Mouse (Mus musculus) forebrain, postnatal 0 days (tissue): ENCODE results near the gene Ankfn1. TPM values are rescaled to one million over a fixed set of nuclear protein-coding genes. Genes with fewer than 3 reads are reported as not detected.

Source experiments
- ATAC-seq: fragments of 200-750 bp; cut with Nextera tagmentation; 2 replicates; pipeline ENCODE4 v1.8.0; 2017; ENCODE audit warnings: mild to moderate bottlenecking, moderate library complexity
- DNase-seq: peaks from one replicate; pipeline ENCODE4 v3.0.0-alpha.2; 2015
- H3K27ac ChIP-seq: fragments of 300-500 bp; sonication (generic); 2 replicates; pipeline ENCODE4 v1.5.1; 2014; ENCODE audit warnings: low read depth, mild to moderate bottlenecking, antibody characterized with exemption, low read length, moderate library complexity, mixed read lengths
- H3K27me3 ChIP-seq: fragments of 300-500 bp; sonication (generic); 2 replicates; pipeline ENCODE4 v1.6.1; 2014; ENCODE audit warnings: mild to moderate bottlenecking, low read length, mixed read lengths; ENCODE audit not compliant: insufficient read depth
- H3K36me3 ChIP-seq: fragments of 300-500 bp; sonication (generic); 2 replicates; pipeline ENCODE4 v1.6.1; 2014; ENCODE audit warnings: mild to moderate bottlenecking, moderate library complexity; ENCODE audit not compliant: insufficient read depth
- H3K4me1 ChIP-seq: fragments of 300-500 bp; sonication (generic); 2 replicates; pipeline ENCODE4 v1.6.1; 2014; ENCODE audit warnings: antibody characterized with exemption; ENCODE audit not compliant: insufficient read depth
- H3K4me2 ChIP-seq: fragments of 300-500 bp; sonication (generic); 2 replicates; pipeline ENCODE4 v1.6.1; 2014; ENCODE audit warnings: low read depth, mild to moderate bottlenecking, moderate library complexity
- H3K4me3 ChIP-seq: fragments of 300-500 bp; sonication (generic); 2 replicates; pipeline ENCODE4 v1.5.1; 2014; ENCODE audit warnings: low read depth, low read length, mixed read lengths
- H3K9ac ChIP-seq: fragments of 300-500 bp; sonication (generic); 2 replicates; pipeline ENCODE4 v1.6.1; 2014; ENCODE audit warnings: mild to moderate bottlenecking
- H3K9me3 ChIP-seq: fragments of 300-500 bp; sonication (generic); 2 replicates; pipeline ENCODE4 v1.6.1; 2016; ENCODE audit warnings: low read length
- CTCF ChIP-seq: sonication (generic); IDR thresholded peaks from 2 replicates; pipeline ENCODE4 v1.5.1; 2016; ENCODE audit warnings: antibody characterized with exemption, control low read depth, low read depth
- WGBS: fragments of 180-500 bp; shearing (Covaris S2); extraction: QIAGEN DNeasy Blood & Tissue Kit; methylation state at CpG from one replicate; pipeline ENCODE4 v1.1.7; 2014; 5-methylcytosine and 5-hydroxymethylcytosine counted together
- polyA plus RNA-seq: library from polyadenylated mRNA; unstranded; fragments of >200 nt; fragmentation: Nextera tagmentation; extraction: Ambion mirVana; gene quantifications from 2 replicates; pipeline ENCODE4 v1.2.1, GENCODE M21; 2015
- total RNA-seq: library from RNA; depleted of rRNA; stranded (reverse); fragments of >200 nt; gene quantifications from 2 replicates; pipeline ENCODE4 v1.2.3, GENCODE M21; 2014

Ankfn1 gene
- total and polyA plus RNA-seq, 2 experiments from 2014 or later, result 3.9 to 22.5 TPM

DNA sequence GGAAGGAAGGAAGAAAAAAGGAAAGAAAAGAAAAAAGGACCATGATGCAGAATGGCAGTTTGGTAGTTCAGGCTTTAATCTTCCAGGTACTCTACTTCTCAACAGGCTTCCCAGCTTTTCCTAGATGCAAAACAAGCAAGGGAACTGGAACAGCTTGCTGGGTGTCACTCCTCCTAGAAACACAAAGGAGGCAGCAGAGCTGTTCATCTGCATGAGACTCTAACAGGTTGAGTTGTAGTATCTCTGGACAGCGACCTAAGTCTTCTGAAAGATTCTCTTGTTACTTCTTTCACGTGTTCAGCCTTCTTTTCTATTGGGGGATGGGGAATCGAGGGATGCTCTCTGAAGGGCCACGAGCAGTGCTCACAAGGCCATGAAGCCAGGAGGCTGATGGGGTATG is 228.7 kb downstream of the Ankfn1 start:
- H3K4me3 ChIP-seq, result no peak overlapping the region
- ATAC-seq (no peak), DNase-seq (no peak)
- 0 out of 2 replicates have a peak, but pooled peaks have one; percentile 5 for TF ChIP-seq CTCF
- H3K9me3 ChIP-seq, result no peaks in the 10 kb centered on the region
- H3K27ac ChIP-seq, result no peak overlapping the region
- no peaks in the 10 kb centered on the region for H3K4me1 ChIP-seq
- no peak overlapping the region for H3K4me2 ChIP-seq
- no peak overlapping the region for H3K9ac ChIP-seq
- no peaks in the 10 kb centered on the region for H3K36me3 ChIP-seq
- WGBS, result 60% methylated on average over 4 of the region's 4 CpGs
- no peaks in the 10 kb centered on the region for H3K27me3 ChIP-seq

GRCm38 (mm10) chr11:89546164-89546563 is 231.3 kb downstream of the Ankfn1 start:
- 42% methylated on average over 7 of the region's 7 CpGs for WGBS

DNA sequence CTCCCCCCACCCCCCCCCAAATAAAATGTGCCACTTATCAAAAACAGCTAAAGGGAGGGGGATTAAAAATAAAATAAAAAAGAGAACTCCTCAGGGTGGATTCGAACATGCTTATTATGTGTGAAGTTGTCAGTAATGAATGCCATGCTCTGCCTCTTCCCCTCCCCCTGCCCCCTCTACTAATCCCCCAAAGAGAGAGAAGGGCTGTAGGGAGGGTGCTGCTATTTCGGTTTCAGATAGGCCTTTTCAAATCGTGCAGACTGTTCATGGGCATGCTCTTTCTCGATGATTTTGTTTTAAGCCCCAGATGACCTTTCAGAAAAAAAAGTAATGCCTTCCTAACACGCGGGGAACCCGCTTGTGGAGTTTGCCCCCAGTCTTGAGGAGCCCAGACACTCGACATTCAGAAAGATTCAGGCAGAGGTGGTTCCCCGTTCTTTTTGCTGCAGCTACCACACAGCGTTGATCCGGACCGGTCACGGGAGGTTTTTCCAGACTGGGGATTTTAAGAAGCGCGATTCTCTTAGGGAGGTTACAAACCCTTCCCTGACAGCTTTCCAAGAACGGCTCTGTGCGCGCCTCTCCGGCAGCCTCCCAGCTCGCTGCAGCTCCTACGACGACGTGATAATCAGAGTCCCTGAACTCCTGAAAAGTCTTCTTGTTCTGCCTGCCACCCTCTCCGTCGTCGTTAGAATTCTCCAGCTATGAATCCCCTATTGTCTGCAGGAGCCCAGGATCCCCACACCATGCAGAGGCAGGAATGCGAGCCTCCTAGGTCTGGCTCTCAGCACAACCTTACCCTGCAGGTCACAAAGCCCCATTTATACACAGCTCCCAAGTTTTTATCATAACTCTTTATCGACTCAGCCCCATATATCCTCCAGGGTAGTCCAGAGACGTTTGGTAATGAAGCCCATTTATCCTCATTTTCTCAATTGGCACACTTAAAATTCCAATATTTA is 232.3 kb downstream of the Ankfn1 start:
- DNase-seq (peak; percentile 26), ATAC-seq (no peak)
- H3K36me3 ChIP-seq, result no peaks in the 10 kb centered on the region
- no peak overlapping the region for H3K27ac ChIP-seq
- 4% methylated on average over 29 of the region's 29 CpGs for WGBS
- no peaks in the 10 kb centered on the region for H3K4me1 ChIP-seq
- H3K4me3 ChIP-seq, result peak overlapping the region; percentile 4; the same call in 1 of the 2 replicates
- H3K9me3 ChIP-seq, result peaks cover 4% of the 10 kb centered on the region; the same call in 1 of the 2 replicates
- no peak overlapping the region for H3K9ac ChIP-seq
- H3K4me2 ChIP-seq, result peak overlapping the region; percentile 40
- H3K27me3 ChIP-seq, result no peaks in the 10 kb centered on the region
- TF ChIP-seq CTCF, result no peak

More at GRCm38 (mm10) chr11:89546164-89546563, 231.3 kb downstream of the Ankfn1 start:
- peak; percentile 57 for DNase-seq
- H3K9me3 ChIP-seq, result peaks cover 4% of the 10 kb centered on the region; the same call in 1 of the 2 replicates
- H3K4me2 ChIP-seq, result no peak overlapping the region
- no peaks in the 10 kb centered on the region for H3K27me3 ChIP-seq
- H3K4me1 ChIP-seq, result no peaks in the 10 kb centered on the region
- H3K4me3 ChIP-seq, result no peak overlapping the region
- no peak for ATAC-seq
- H3K27ac ChIP-seq, result no peak overlapping the region
- H3K9ac ChIP-seq, result no peak overlapping the region
- no peaks in the 10 kb centered on the region for H3K36me3 ChIP-seq
- TF ChIP-seq CTCF, result peak; percentile 64

DNA sequence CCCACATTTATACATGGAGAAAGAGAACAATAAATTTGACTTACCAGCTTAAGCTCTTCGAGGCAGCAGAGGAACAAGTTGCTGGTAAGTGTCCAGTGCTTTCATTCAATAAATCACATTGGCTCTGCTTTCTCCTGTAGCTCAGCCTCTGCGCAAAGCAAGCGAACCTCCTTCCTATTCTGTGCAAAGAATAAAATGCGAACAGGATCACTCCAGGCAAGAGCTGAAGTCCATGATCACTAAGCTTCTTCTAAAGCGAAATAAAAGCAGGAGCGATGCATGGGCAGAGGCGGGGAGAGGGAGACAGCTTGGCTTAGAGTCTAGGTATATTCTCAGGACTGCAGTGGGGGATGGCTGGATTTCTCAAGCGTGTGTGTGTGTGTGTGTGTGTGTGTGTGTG is 239.1 kb downstream of the Ankfn1 start:
- Histone ChIP-seq H3K9me3 (peaks cover 4% of the 10 kb centered on the region; the same call in 1 of the 2 replicates), H3K4me3 (no peak overlapping the region), H3K4me1 (no peaks in the 10 kb centered on the region), H3K27me3 (no peaks in the 10 kb centered on the region), H3K36me3 (no peaks in the 10 kb centered on the region), H3K27ac (no peak overlapping the region), H3K9ac (no peak overlapping the region), H3K4me2 (no peak overlapping the region)
- ATAC-seq (no peak), DNase-seq (no peak)
- WGBS, result 39% methylated on average over 8 of the region's 8 CpGs
- no peak for TF ChIP-seq CTCF

- Histone ChIP-seq H3K9ac (no peak overlapping the region), H3K4me3 (no peak overlapping the region), H3K27me3 (no peaks in the 10 kb centered on the region), H3K27ac (no peak overlapping the region), H3K4me2 (no peak overlapping the region), H3K9me3 (no peaks in the 10 kb centered on the region), H3K4me1 (no peaks in the 10 kb centered on the region), H3K36me3 (no peaks in the 10 kb centered on the region)
- ATAC-seq (no peak), DNase-seq (no peak)
- TF ChIP-seq CTCF, result no peak
- WGBS, result 76% methylated on average over 4 of the region's 4 CpGs
Measured at GRCm38 (mm10) chr11:89527800-89528430, 249.5 kb downstream of the Ankfn1 start.

- no peak for DNase-seq
- no peak for TF ChIP-seq CTCF
- H3K4me2 ChIP-seq, result no peak overlapping the region
Measured at GRCm38 (mm10) chr11:89515501-89515901, 262.0 kb downstream of the Ankfn1 start.

More at GRCm38 (mm10) chr11:89515501-89515901, 262.0 kb downstream of the Ankfn1 start:
- Histone ChIP-seq H3K27me3 (peaks cover 4% of the 10 kb centered on the region; the same call in 1 of the 2 replicates), H3K9ac (no peak overlapping the region), H3K4me1 (no peaks in the 10 kb centered on the region), H3K4me3 (no peak overlapping the region), H3K27ac (no peak overlapping the region), H3K36me3 (no peaks in the 10 kb centered on the region), H3K9me3 (no peaks in the 10 kb centered on the region)
- ATAC-seq, result no peak
- 36% methylated on average over 9 of the region's 9 CpGs for WGBS
